Mouse (Mus musculus) CH12.LX (cell line): ENCODE data around the gene Stat5b. TPM values are rescaled to one million over a fixed set of nuclear protein-coding genes. Genes with fewer than 3 reads are reported as not detected.

ENCODE experiments used
- DNase-seq: peaks from one replicate; pipeline ENCODE4 v3.0.0-alpha.2; 2013; ENCODE audit errors: extremely low read depth
- H3K27ac ChIP-seq: 2 replicates; pipeline ENCODE4 v1.5.1; 2012; ENCODE audit warnings: low read depth, mild to moderate bottlenecking, control low read depth, moderate library complexity; ENCODE audit not compliant: insufficient read depth
- H3K27me3 ChIP-seq: replicated peaks from 2 replicates; pipeline ENCODE3; 2012; ENCODE audit warnings: inconsistent platforms
- H3K36me3 ChIP-seq, 2 experiments: replicated peaks in 1 of 2; 2 replicates each; pipeline versions ENCODE3 to v1.6.1; 2012; ENCODE audit warnings: inconsistent platforms in 1 of 2, low read length in 1 of 2, mild to moderate bottlenecking in 1 of 2, mixed read lengths in 1 of 2, moderate library complexity in 1 of 2; ENCODE audit not compliant: control insufficient read depth in 1 of 2, insufficient read depth in 1 of 2
- H3K4me1 ChIP-seq, 2 experiments: 2 replicates each; pipeline ENCODE4 v1.6.1; 2012; ENCODE audit warnings: inconsistent platforms in 1 of 2, moderate library complexity in 1 of 2; ENCODE audit not compliant: insufficient read depth in 2 of 2, control insufficient read depth in 1 of 2
- H3K4me2 ChIP-seq: 2 replicates; pipeline ENCODE4 v1.6.1; 2012; ENCODE audit warnings: low read depth, mild to moderate bottlenecking, control low read depth; ENCODE audit not compliant: poor library complexity, insufficient read depth, severe bottlenecking
- H3K4me3 ChIP-seq, 3 experiments: fragments of 150-350 bp in 1 of 3; sonication (generic) in 1 of 3; replicated peaks in 1 of 3; 2 replicates each; pipeline versions ENCODE3 to v1.5.1; 2011 to 2012; ENCODE audit warnings: low read depth in 2 of 3, low read length in 2 of 3, mild to moderate bottlenecking in 2 of 3, moderate library complexity in 2 of 3, control low read depth in 1 of 3, improper control_type of control experiment in 1 of 3, inconsistent platforms in 1 of 3, mixed read lengths in 1 of 3; ENCODE audit not compliant: poor library complexity in 1 of 3
- H3K79me2 ChIP-seq: replicated peaks from 2 replicates; pipeline ENCODE4 v1.6.1; 2012; ENCODE audit warnings: mild to moderate bottlenecking, moderate library complexity; ENCODE audit not compliant: control insufficient read depth, poor library complexity, insufficient read depth, severe bottlenecking; ENCODE audit errors: extremely low read depth
- H3K9ac ChIP-seq: 2 replicates; pipeline ENCODE4 v1.6.1; 2012; ENCODE audit warnings: low read depth, mild to moderate bottlenecking, control low read depth, moderate library complexity; ENCODE audit not compliant: insufficient read depth
- H3K9me3 ChIP-seq: replicated peaks from 2 replicates; pipeline ENCODE3; 2012; ENCODE audit warnings: low read length, inconsistent platforms, mixed read lengths
- CHD1 ChIP-seq: IDR thresholded peaks from 2 replicates; pipeline ENCODE4 v1.6.1; 2012; ENCODE audit warnings: low read depth, low read length, improper control_type of control experiment, inconsistent platforms
- CHD2 ChIP-seq: IDR thresholded peaks from 2 replicates; pipeline ENCODE4 v1.6.1; 2011; ENCODE audit warnings: low read length, improper control_type of control experiment
- CTCF ChIP-seq, 2 experiments: IDR thresholded peaks in 1 of 2; conservative IDR thresholded peaks in 1 of 2; 2 replicates each; pipeline ENCODE4 v1.5.1; 2011 to 2012; ENCODE audit warnings: low read depth in 2 of 2, low read length in 2 of 2, improper control_type of control experiment in 1 of 2, inconsistent platforms in 1 of 2, mild to moderate bottlenecking in 1 of 2, moderate library complexity in 1 of 2
- E2F4 ChIP-seq: IDR thresholded peaks from 2 replicates; pipeline ENCODE4 v1.6.1; 2011; ENCODE audit warnings: low read depth, low read length, improper control_type of control experiment; ENCODE audit not compliant: insufficient replicate concordance
- ELF1 ChIP-seq: IDR thresholded peaks from 2 replicates; pipeline ENCODE4 v1.6.1; 2014; ENCODE audit warnings: low read depth, mild to moderate bottlenecking, inconsistent platforms, low read length, improper control_type of control experiment
- EP300 ChIP-seq: IDR thresholded peaks from 2 replicates; pipeline ENCODE4 v1.6.1; 2011; ENCODE audit warnings: low read length, improper control_type of control experiment
- IRF4 ChIP-seq: IDR thresholded peaks from 2 replicates; pipeline ENCODE4 v1.6.1; 2014; ENCODE audit warnings: low read depth, mild to moderate bottlenecking, inconsistent platforms, low read length, improper control_type of control experiment
- KAT2A ChIP-seq: IDR thresholded peaks from 2 replicates; pipeline ENCODE4 v1.6.1; 2012; ENCODE audit warnings: low read length, improper control_type of control experiment, inconsistent platforms; ENCODE audit not compliant: insufficient replicate concordance
- MAFK ChIP-seq: IDR thresholded peaks from 2 replicates; pipeline ENCODE4 v1.6.1; 2011; ENCODE audit warnings: low read length, improper control_type of control experiment; ENCODE audit not compliant: insufficient replicate concordance
- MAX ChIP-seq: IDR thresholded peaks from 2 replicates; pipeline ENCODE4 v1.6.1; 2011; ENCODE audit warnings: low read length, improper control_type of control experiment
- MEF2A ChIP-seq: IDR thresholded peaks from 2 replicates; pipeline ENCODE4 v1.6.1; 2014; ENCODE audit warnings: low read depth, mild to moderate bottlenecking, inconsistent platforms, low read length, improper control_type of control experiment, borderline replicate concordance
- NELFE ChIP-seq: IDR thresholded peaks from 2 replicates; pipeline ENCODE4 v1.6.1; 2011; ENCODE audit warnings: low read depth, low read length, improper control_type of control experiment
- RAD21 ChIP-seq: IDR thresholded peaks from 2 replicates; pipeline ENCODE4 v1.6.1; 2011; ENCODE audit warnings: low read depth, mild to moderate bottlenecking, low read length, improper control_type of control experiment, moderate library complexity
- TCF12 ChIP-seq: IDR thresholded peaks from 2 replicates; pipeline ENCODE4 v1.6.1; 2014; ENCODE audit warnings: low read depth, mild to moderate bottlenecking, inconsistent platforms, low read length, improper control_type of control experiment
- ZMIZ1 ChIP-seq: IDR thresholded peaks from 2 replicates; pipeline ENCODE4 v1.6.1; 2012; ENCODE audit warnings: low read depth, mild to moderate bottlenecking, inconsistent platforms, low read length, improper control_type of control experiment
- dilution Hi-C: fragments of 300-500 bp; cut with MboI; formaldehyde crosslinking; loops from 2 replicates; pipeline ENCODE4 v1.14.3; 2020; ENCODE audit warnings: low sequenced_read_pairs; ENCODE audit not compliant: extremely low pct_unique_long_range_greater_than_20kb, extremely low pct_ligation_motif_present
- in situ Hi-C: fragments of 300-500 bp; cut with MboI; formaldehyde crosslinking; loops from 3 replicates; pipeline ENCODE4 v1.14.3; 2019; ENCODE audit warnings: low sequenced_read_pairs, low pct_ligation_motif_present, low pct_unique_long_range_greater_than_20kb, mixed read lengths
- polyA plus RNA-seq: library from polyadenylated mRNA; unstranded; fragments of >175 nt; gene quantifications from 2 replicates; pipeline ENCODE4 v1.2.1, GENCODE M21; 2012; ENCODE audit warnings: low read depth; ENCODE audit not compliant: insufficient read length
- total RNA-seq, 2 experiments: library from RNA; depleted of rRNA; stranded (reverse); fragments of 300-350 nt in 1 of 2; fragments of >200 nt in 1 of 2; gene quantifications; 2 replicates each; pipeline ENCODE4 v1.2.3; 2012 to 2014

The Stat5b gene
- total and polyA plus RNA-seq, 3 experiments = 11.4 to 24.4 (median 14.0) TPM

DNA sequence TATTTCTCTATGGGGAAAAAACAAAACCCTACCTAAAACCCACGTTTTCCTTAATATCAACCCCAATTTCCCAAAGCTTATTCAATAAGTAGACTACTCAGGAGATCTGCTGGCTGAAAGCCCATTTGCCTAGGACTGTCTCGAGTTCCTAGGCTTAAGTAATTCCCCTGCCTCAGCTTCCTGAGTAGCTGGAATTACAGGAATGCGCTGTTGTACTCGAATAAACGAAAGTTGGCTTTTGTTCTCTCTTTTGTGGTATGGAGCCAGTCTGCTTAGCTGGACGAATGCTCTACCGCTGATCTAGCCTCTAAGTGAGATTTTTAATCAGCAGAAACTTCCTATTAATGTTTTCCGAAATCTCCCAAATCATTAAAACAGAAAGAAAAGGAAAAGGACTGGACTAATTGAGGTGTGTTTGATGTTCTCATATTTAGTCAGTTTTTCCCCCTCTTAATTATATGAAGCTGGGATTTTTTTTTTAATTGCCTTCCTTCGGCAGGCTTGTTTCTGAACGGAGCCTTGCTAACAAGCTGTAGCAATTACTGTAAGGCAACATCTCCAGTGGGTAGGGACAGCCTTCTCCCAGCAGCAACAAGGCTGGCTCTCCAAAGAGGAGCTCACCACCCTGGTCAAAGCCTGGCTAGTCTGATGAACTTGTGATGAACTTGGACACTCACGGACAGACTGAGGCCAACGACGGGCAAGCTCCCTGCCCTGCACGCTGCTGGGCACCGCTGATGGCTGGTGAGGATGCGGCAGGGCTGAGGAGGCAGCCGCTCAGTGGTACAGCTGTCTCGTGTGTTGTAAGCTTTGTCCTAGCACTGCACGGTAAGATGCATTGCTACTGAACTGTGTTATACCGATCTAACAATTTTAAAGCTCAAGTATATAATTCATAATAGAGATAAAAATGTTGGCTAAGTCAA is 43.9 kb downstream of the Stat5b start:
- H3K4me3 ChIP-seq = no peak overlapping the region
- TF ChIP-seq MEF2A = no peak
- TF ChIP-seq IRF4 = no peak
- TF ChIP-seq E2F4 = no peak
- TF ChIP-seq ELF1 = no peak
- TF ChIP-seq CHD2 = no peak
- TF ChIP-seq CTCF (conservative IDR thresholded peaks at IDR 0.05 in 1 of 2, IDR thresholded peaks at IDR 0.05 in 1 of 2; ENCODE audit: low read depth in 2 of 2, low read length in 2 of 2) = no peak
- no peak for TF ChIP-seq MAX
- TF ChIP-seq EP300 = no peak
- no peak for TF ChIP-seq ZMIZ1
- no peak for TF ChIP-seq KAT2A
- no peak for TF ChIP-seq CHD1
- TF ChIP-seq MAFK = no peak
- TF ChIP-seq TCF12 = no peak
- TF ChIP-seq, all 38 proteins: peak for 0
- peaks cover 13% of the 10 kb centered on the region for H3K9me3 ChIP-seq
- peaks cover 0 to 6% of the 10 kb centered on the region in 2 experiments; a peak in 1 of 4 replicates for H3K4me1 ChIP-seq
- dilution Hi-C loops (no loop called here), in situ Hi-C loops (no loop called here)
- no peak overlapping the region for H3K9ac ChIP-seq
- no peaks in the 10 kb centered on the region for H3K27me3 ChIP-seq
- peaks cover 31 to 56% of the 10 kb centered on the region in 2 experiments for H3K36me3 ChIP-seq
- no peak overlapping the region for H3K27ac ChIP-seq
- H3K79me2 ChIP-seq = no peaks in the 10 kb centered on the region
- DNase-seq = no peak
- no peak overlapping the region for H3K4me2 ChIP-seq

DNA sequence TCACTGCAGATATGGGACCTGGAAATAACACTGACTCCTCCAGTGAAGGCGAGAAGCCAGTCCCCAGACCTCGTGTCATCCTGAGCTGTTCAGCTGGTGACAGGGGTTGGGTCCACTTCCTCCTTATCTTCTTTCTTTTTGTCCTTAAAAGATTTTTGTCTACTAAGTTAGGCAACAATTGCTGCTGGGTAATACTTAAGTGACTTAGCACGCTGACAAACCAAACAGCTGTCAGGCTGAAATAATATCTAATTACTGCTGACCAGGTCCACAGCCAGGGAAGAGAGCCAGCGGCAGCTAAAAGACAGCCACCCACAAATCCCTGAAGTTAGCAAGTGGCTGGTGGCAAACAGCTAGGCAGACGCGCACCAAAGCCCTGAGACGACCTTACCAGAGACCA is 45.0 kb downstream of the Stat5b start:
- peaks cover 39 to 57% of the 10 kb centered on the region in 2 experiments for H3K36me3 ChIP-seq
- no peaks in the 10 kb centered on the region for H3K79me2 ChIP-seq

More for the DNA sequence above, 45.0 kb downstream of the Stat5b start:
- H3K27ac ChIP-seq = no peak overlapping the region
- peaks cover 0 to 6% of the 10 kb centered on the region in 2 experiments; a peak in 1 of 4 replicates for H3K4me1 ChIP-seq
- in situ Hi-C loops = no loop called here
- no peak overlapping the region for H3K4me2 ChIP-seq
- H3K4me3 ChIP-seq = no peak overlapping the region
- no peak for TF ChIP-seq NELFE
- no peak for TF ChIP-seq RAD21
- no peaks in the 10 kb centered on the region for H3K27me3 ChIP-seq
- no peak overlapping the region for H3K9ac ChIP-seq
- dilution Hi-C loops = no loop called here
- H3K9me3 ChIP-seq = peaks cover 6% of the 10 kb centered on the region
- no peak for DNase-seq
